Mouse (Mus musculus) lung, adult 2 months (tissue): Measurements from ENCODE around the gene Anxa1.

ENCODE experiments used
- CTCF ChIP-seq: fragments of 200-500 bp; IDR thresholded peaks from 2 replicates; pipeline ENCODE4 v1.5.1; 2011; ENCODE audit warnings: mild to moderate bottlenecking, low read length, control low read depth; ENCODE audit not compliant: insufficient read depth
- POLR2A ChIP-seq: fragments of 200-500 bp; IDR thresholded peaks from 2 replicates; pipeline ENCODE4 v1.6.1; 2011; ENCODE audit warnings: low read depth, mild to moderate bottlenecking, control low read depth, low read length, borderline replicate concordance; ENCODE audit errors: extremely low read depth

DNA sequence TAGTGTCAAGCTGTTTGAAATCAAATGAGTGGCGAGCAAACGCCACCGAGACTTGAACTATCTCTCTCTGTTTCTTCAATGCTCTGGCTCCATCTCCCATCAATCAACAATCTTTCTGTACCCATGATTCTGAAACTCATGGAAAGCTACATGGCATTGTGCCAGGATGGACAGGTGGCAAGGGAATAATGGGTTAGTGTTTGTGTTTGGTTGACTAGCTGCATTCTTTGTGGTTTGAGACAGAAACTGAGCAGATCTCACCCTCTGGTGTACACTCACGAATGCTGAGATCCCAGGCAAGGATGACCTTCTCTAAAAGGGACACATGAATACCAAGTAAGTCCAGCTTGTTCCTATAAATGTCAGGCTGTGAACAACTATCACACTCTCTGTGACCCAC, 14.3 kb upstream of the Anxa1 start:
- no peak for TF ChIP-seq CTCF
- TF ChIP-seq POLR2A: no peak
